Mouse (Mus musculus) hindbrain, embryonic 15.5 days (tissue): ENCODE data around the gene Pfkfb4. TPM values are rescaled to one million over a fixed set of nuclear protein-coding genes. Genes with fewer than 3 reads are reported as not detected.

Experiments
- ATAC-seq: fragments of 200-750 bp; cut with Nextera tagmentation; 2 replicates; pipeline ENCODE4 v1.8.0; 2017; ENCODE audit warnings: low read depth, moderate number of reproducible peaks, moderate TSS enrichment; ENCODE audit not compliant: low FRiP score
- H3K27ac ChIP-seq: fragments of 300-500 bp; sonication (generic); replicated peaks from 2 replicates; pipeline ENCODE4 v1.5.1; 2015; ENCODE audit warnings: mild to moderate bottlenecking, inconsistent platforms
- H3K27me3 ChIP-seq: fragments of 300-500 bp; sonication (generic); 2 replicates; pipeline ENCODE4 v1.6.1; 2015; ENCODE audit warnings: control low read depth, inconsistent platforms
- H3K36me3 ChIP-seq: fragments of 300-500 bp; sonication (generic); 2 replicates; pipeline ENCODE4 v1.6.1; 2015; ENCODE audit warnings: control low read depth, inconsistent platforms
- H3K4me1 ChIP-seq: fragments of 300-500 bp; sonication (generic); replicated peaks from 2 replicates; pipeline ENCODE4 v1.6.1; 2015; ENCODE audit warnings: control low read depth, inconsistent platforms
- H3K4me2 ChIP-seq: fragments of 300-500 bp; sonication (generic); 2 replicates; pipeline ENCODE4 v1.6.1; 2015; ENCODE audit warnings: moderate library complexity, mild to moderate bottlenecking, inconsistent platforms
- H3K4me3 ChIP-seq: fragments of 300-500 bp; sonication (generic); 2 replicates; pipeline ENCODE4 v1.5.1; 2015; ENCODE audit warnings: mild to moderate bottlenecking, inconsistent platforms
- H3K9ac ChIP-seq: fragments of 300-500 bp; sonication (generic); 2 replicates; pipeline ENCODE4 v1.6.1; 2015; ENCODE audit warnings: inconsistent platforms
- H3K9me3 ChIP-seq: fragments of 300-500 bp; sonication (generic); 2 replicates; pipeline ENCODE4 v1.6.1; 2016; ENCODE audit warnings: control low read depth, inconsistent platforms
- WGBS: fragments of 180-500 bp; shearing (Covaris S2); methylation state at CpG from one replicate; pipeline ENCODE4 v1.1.7; 2015; 5-methylcytosine and 5-hydroxymethylcytosine counted together
- polyA plus RNA-seq: library from polyadenylated mRNA; unstranded; fragments of >200 nt; fragmentation: Nextera tagmentation; extraction: Ambion mirVana; gene quantifications from 2 replicates; pipeline ENCODE4 v1.2.1, GENCODE M21; 2015

The Pfkfb4 gene
- polyA plus RNA-seq, 1 experiment from 2014 or later: 28.7 TPM

DNA sequence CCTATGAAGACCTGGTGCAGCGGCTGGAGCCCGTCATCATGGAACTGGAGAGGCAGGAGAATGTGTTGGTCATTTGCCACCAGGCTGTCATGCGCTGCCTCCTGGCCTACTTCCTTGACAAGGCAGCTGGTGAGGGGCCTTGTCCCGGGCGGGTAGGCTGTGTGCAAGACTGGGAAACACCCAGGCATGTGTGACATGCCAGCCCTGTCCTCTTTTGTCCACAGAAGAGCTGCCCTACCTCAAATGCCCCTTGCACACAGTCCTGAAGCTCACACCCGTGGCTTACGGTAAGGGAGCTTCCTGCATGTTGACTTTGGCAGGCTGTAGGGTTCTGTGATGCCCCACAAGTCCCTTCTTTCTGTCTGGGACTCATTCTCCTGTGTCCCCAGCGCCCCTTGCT is 35.9 kb downstream of the Pfkfb4 start:
- no peak overlapping the region for H3K4me3 ChIP-seq
- H3K27ac ChIP-seq: no peak overlapping the region
- no peak for ATAC-seq
- no peaks in the 10 kb centered on the region for H3K4me1 ChIP-seq
- no peak overlapping the region for H3K4me2 ChIP-seq
- H3K9me3 ChIP-seq: no peaks in the 10 kb centered on the region
- 83% methylated on average over 8 of the region's 8 CpGs for WGBS
- no peak overlapping the region for H3K9ac ChIP-seq
- peaks cover 17% of the 10 kb centered on the region for H3K36me3 ChIP-seq
- H3K27me3 ChIP-seq: no peaks in the 10 kb centered on the region

- H3K4me2 ChIP-seq: no peak overlapping the region
- WGBS: 75% methylated on average over 3 of the region's 3 CpGs
- no peaks in the 10 kb centered on the region for H3K27me3 ChIP-seq
- no peak overlapping the region for H3K4me3 ChIP-seq
- no peaks in the 10 kb centered on the region for H3K9me3 ChIP-seq
- H3K27ac ChIP-seq: no peak overlapping the region
- no peak overlapping the region for H3K9ac ChIP-seq
- H3K4me1 ChIP-seq: no peaks in the 10 kb centered on the region
- no peak for ATAC-seq
- H3K36me3 ChIP-seq: peaks cover 15% of the 10 kb centered on the region
Measured at GRCm38 (mm10) chr9:109028421-109028820, 36.8 kb downstream of the Pfkfb4 start.

GRCm38 (mm10) chr9:109028919-109029318 is 37.3 kb downstream of the Pfkfb4 start:
- Histone ChIP-seq H3K9ac (no peak overlapping the region), H3K4me3 (no peak overlapping the region), H3K9me3 (no peaks in the 10 kb centered on the region), H3K27me3 (no peaks in the 10 kb centered on the region), H3K4me1 (no peaks in the 10 kb centered on the region), H3K36me3 (peaks cover 16% of the 10 kb centered on the region), H3K4me2 (no peak overlapping the region), H3K27ac (no peak overlapping the region)
- ATAC-seq: no peak
- WGBS: 75% methylated on average over 5 of the region's 5 CpGs

- Histone ChIP-seq H3K4me3 (no peak overlapping the region), H3K36me3 (peaks cover 9% of the 10 kb centered on the region), H3K4me1 (no peaks in the 10 kb centered on the region), H3K27me3 (no peaks in the 10 kb centered on the region), H3K4me2 (no peak overlapping the region), H3K27ac (no peak overlapping the region), H3K9ac (no peak overlapping the region), H3K9me3 (no peaks in the 10 kb centered on the region)
- 76% methylated on average over 3 of the region's 3 CpGs for WGBS
- no peak for ATAC-seq
Measured at GRCm38 (mm10) chr9:109030312-109030711, 38.7 kb downstream of the Pfkfb4 start.

GRCm38 (mm10) chr9:109031001-109031400 is 39.4 kb downstream of the Pfkfb4 start:
- H3K27ac ChIP-seq: no peak overlapping the region
- no peak overlapping the region for H3K4me3 ChIP-seq
- H3K9me3 ChIP-seq: no peaks in the 10 kb centered on the region
- H3K4me1 ChIP-seq: no peaks in the 10 kb centered on the region
- H3K4me2 ChIP-seq: no peak overlapping the region
- no peak for ATAC-seq
- WGBS: 91% methylated on average over 7 of the region's 7 CpGs
- no peaks in the 10 kb centered on the region for H3K27me3 ChIP-seq
- H3K36me3 ChIP-seq: peaks cover 3% of the 10 kb centered on the region; the same call in 1 of the 2 replicates
- no peak overlapping the region for H3K9ac ChIP-seq

GRCm38 (mm10) chr9:109031686-109032085 is 40.1 kb downstream of the Pfkfb4 start:
- WGBS: 88% methylated on average over 8 of the region's 8 CpGs
- Histone ChIP-seq H3K27me3 (no peaks in the 10 kb centered on the region), H3K4me2 (no peak overlapping the region), H3K36me3 (peaks cover 3% of the 10 kb centered on the region; the same call in 1 of the 2 replicates), H3K4me1 (no peaks in the 10 kb centered on the region), H3K9ac (no peak overlapping the region), H3K9me3 (no peaks in the 10 kb centered on the region), H3K27ac (no peak overlapping the region), H3K4me3 (no peak overlapping the region)
- no peak for ATAC-seq

- 84% methylated on average over 6 of the region's 6 CpGs for WGBS
- no peaks in the 10 kb centered on the region for H3K27me3 ChIP-seq
- peaks cover 3% of the 10 kb centered on the region; the same call in 1 of the 2 replicates for H3K36me3 ChIP-seq
- H3K9ac ChIP-seq: no peak overlapping the region
- no peak overlapping the region for H3K4me3 ChIP-seq
- no peak overlapping the region for H3K27ac ChIP-seq
- H3K4me2 ChIP-seq: no peak overlapping the region
- no peaks in the 10 kb centered on the region for H3K4me1 ChIP-seq
- no peaks in the 10 kb centered on the region for H3K9me3 ChIP-seq
- ATAC-seq: no peak
Measured at GRCm38 (mm10) chr9:109032435-109032834, 40.9 kb downstream of the Pfkfb4 start.

GRCm38 (mm10) chr9:109038086-109038895 is 46.7 kb downstream of the Pfkfb4 start, which contains the start of gene Shisa5:
TSS of gene Shisa5 (plus strand) at chr9:109038565.
- under 1% methylated on average over 38 of the region's 40 CpGs for WGBS
- peak within 1 kb of the TSS; percentile 53; the same call in 1 of the 2 replicates for H3K27ac ChIP-seq
- peak; percentile 83 for ATAC-seq

DNA sequence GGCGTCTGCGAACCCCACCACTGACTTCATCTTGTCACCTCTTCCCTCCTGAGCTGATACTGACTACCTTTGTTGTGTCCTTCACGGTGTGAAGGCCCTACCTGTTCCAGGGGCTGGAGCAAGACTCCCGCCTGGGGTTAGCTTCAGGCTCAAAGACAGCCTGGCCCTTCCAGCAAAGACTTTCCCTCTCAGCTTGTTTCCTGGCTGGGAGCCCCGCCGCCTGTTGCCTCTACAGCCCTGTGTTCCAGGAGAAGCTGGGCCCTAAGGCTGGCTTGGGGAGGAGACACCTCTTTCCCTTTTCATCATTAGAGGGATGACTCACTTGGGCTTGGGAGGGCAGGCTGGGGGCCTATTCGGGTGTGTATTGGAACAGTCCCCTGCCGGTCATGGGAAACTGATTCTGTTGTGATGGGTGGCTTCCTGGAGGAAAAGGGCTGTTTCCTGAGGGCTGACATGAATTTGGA is 47.4 kb downstream of the Pfkfb4 start:
- Histone ChIP-seq H3K4me3 (peak overlapping the region; percentile 65), H3K36me3 (no peaks in the 10 kb centered on the region), H3K9ac (peak overlapping the region; percentile 70), H3K4me2 (peak overlapping the region; percentile 95), H3K4me1 (peaks cover 21% of the 10 kb centered on the region; the same call in 1 of the 2 replicates), H3K27me3 (no peaks in the 10 kb centered on the region), H3K9me3 (no peaks in the 10 kb centered on the region), H3K27ac (peak overlapping the region; percentile 53; the same call in 1 of the 2 replicates)
- 20% methylated on average over 8 of the region's 8 CpGs for WGBS
- peak; percentile 27; the same call in 1 of the 2 replicates for ATAC-seq

More at GRCm38 (mm10) chr9:109038086-109038895, 46.7 kb downstream of the Pfkfb4 start, which contains the start of gene Shisa5:
- Histone ChIP-seq H3K27me3 (no peaks in the 10 kb centered on the region), H3K4me1 (peaks cover 21% of the 10 kb centered on the region; the same call in 1 of the 2 replicates), H3K36me3 (0 out of 2 replicates have a peak, but pooled peaks cover 3% of the 10 kb centered on the region), H3K9ac (peak within 1 kb of the TSS; percentile 70), H3K4me3 (peak within 1 kb of the TSS; percentile 65), H3K9me3 (no peaks in the 10 kb centered on the region), H3K4me2 (peak within 1 kb of the TSS; percentile 95)

GRCm38 (mm10) chr9:109039681-109040080 is 48.1 kb downstream of the Pfkfb4 start:
- no peaks in the 10 kb centered on the region for H3K36me3 ChIP-seq
- H3K9me3 ChIP-seq: no peaks in the 10 kb centered on the region
- no peaks in the 10 kb centered on the region for H3K27me3 ChIP-seq
- peaks cover 21% of the 10 kb centered on the region; the same call in 1 of the 2 replicates for H3K4me1 ChIP-seq
- no peak for ATAC-seq
- no peak overlapping the region for H3K27ac ChIP-seq
- no peak overlapping the region for H3K4me3 ChIP-seq
- WGBS: 83% methylated on average over 4 of the region's 4 CpGs
- no peak overlapping the region for H3K9ac ChIP-seq
- peak overlapping the region; percentile 95; the same call in 1 of the 2 replicates for H3K4me2 ChIP-seq

DNA sequence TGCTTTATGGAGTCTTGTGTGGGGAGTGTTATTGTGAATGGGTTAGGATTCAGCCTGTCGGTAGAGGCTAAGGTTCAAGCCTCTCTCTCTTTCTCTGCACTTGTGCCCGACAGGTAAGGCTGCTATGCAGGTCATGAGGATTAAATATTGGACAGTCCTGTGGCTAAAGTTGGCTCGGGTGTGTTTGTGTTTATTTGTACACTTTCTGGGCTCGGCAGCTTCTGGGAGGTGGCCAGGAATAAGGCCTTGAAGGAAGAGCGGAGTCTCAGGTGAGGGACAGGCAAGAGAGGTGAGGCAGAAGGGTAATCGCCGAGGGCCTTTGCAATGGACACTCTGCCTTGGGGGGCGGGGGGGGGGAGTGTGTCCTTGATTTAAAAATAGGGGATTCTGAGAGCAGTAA is 48.6 kb downstream of the Pfkfb4 start:
- Histone ChIP-seq H3K27me3 (no peaks in the 10 kb centered on the region), H3K36me3 (no peaks in the 10 kb centered on the region), H3K4me2 (no peak overlapping the region), H3K27ac (no peak overlapping the region), H3K4me3 (no peak overlapping the region), H3K4me1 (peaks cover 21% of the 10 kb centered on the region; the same call in 1 of the 2 replicates), H3K9ac (no peak overlapping the region), H3K9me3 (no peaks in the 10 kb centered on the region)
- WGBS: 86% methylated on average over 8 of the region's 8 CpGs
- no peak for ATAC-seq

GRCm38 (mm10) chr9:109040906-109041305 is 49.3 kb downstream of the Pfkfb4 start:
- H3K9me3 ChIP-seq: no peaks in the 10 kb centered on the region
- no peak overlapping the region for H3K4me2 ChIP-seq
- no peak overlapping the region for H3K9ac ChIP-seq
- 71% methylated on average over 6 of the region's 6 CpGs for WGBS
- no peak overlapping the region for H3K27ac ChIP-seq
- H3K27me3 ChIP-seq: no peaks in the 10 kb centered on the region
- no peaks in the 10 kb centered on the region for H3K36me3 ChIP-seq
- no peak overlapping the region for H3K4me3 ChIP-seq
- ATAC-seq: no peak
- H3K4me1 ChIP-seq: peaks cover 21% of the 10 kb centered on the region; the same call in 1 of the 2 replicates
